Mouse (Mus musculus) adrenal gland, postnatal 10 days (tissue): ENCODE results near the gene Slc48a1. TPM values are rescaled to one million over a fixed set of nuclear protein-coding genes. Genes with fewer than 3 reads are reported as not detected.

Experiments used
- DNase-seq: peaks from one replicate; pipeline ENCODE4 v3.0.0; 2021; ENCODE audit warnings: mixed read lengths
- long read RNA-seq, 2 experiments: library from polyadenylated mRNA; stranded (forward); transcript quantifications; one replicate each; pipeline ENCODE4 v2.0.0; 2021
- total RNA-seq, 2 experiments: library from RNA; stranded (reverse); gene quantifications; 2 replicates each; pipeline ENCODE4 v1.2.3; 2021

Slc48a1 gene
- 10 to 100 TPM; 66.1 to 78.6 TPM for total RNA-seq
- long read RNA-seq, experiment 1, transcript Slc48a1-201 (3 exons, 2,536 nt) = major isoform, 200 of 231 reads
- long read RNA-seq, experiment 1, partial matches to known transcripts = 1 of 231 reads
- long read RNA-seq, experiment 1, other reads (novel, unspliced or antisense) = 30 of 231 reads
- long read RNA-seq, experiment 2, transcript Slc48a1-201 (3 exons, 2,536 nt) = major isoform, 106 of 128 reads
- long read RNA-seq, experiment 2, partial matches to known transcripts = 3 of 128 reads
- long read RNA-seq, experiment 2, other reads (novel, unspliced or antisense) = 19 of 128 reads

DNA sequence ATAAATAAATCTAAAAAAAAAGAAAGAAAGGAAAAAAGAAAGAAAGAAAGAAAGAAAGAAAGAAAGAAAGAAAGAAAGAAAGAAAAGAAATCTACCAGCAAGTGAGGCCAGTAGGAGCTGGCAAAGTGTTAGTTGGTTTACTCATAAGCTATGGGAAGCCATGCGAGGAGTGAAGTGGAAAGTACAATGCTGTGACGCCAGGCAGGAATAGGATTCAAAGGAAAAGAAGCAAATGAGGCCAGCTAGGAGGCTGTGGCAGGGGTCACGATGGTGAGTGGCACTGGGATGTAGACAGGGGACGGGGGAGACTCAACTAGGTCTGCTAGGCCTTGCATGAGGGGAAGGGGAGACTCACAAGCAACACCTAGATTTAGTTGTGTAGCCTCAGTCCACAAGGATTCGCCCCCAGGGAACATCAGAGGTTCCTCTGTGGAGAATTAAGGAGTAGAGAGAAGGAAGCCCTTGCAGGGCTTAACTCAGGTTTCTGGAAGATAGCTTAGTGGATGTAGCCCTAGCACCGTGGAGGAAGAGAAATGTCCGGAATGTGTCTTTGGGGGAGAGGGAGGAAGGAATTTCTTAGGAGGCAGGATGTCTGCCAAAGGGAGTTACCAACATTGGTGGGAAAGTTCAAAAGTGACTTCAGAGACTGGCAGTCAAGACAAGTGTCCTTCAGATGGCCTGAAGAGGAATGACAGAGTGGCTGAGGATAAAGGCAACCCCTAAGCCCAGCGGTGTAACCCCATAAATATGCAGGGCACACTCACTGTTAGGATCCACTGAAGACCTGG lies at the start of gene Slc48a1:
Gene Slc48a1 (plus strand): TSS at position 210 of the 788 bp plus-strand sequence.
- DNase-seq = no peak

GRCm38 (mm10) chr15:97728804-97729203 lies 49.5 kb upstream of the Slc48a1 start:
- DNase-seq = peak; percentile 78

DNA sequence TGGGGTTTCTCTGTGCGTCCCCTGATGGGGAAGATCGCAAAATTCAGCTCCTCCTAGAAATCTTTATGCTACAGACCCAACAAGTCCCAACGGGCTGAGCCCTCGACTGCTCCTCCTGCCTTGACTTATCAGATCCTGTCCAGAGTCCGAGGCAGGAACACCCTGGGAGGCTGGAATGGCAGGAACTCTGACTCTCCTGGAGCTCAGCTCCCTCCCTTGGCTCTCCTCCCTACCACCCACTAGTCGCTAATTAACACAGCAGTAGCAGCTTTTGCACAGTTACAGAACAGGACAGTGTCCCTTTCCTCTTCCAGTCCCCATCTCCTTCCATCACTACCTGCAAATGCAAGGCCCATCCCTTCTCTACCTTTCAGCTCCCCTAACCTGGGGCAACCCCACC lies 48.0 kb upstream of the Slc48a1 start:
- no peak for DNase-seq

DNA sequence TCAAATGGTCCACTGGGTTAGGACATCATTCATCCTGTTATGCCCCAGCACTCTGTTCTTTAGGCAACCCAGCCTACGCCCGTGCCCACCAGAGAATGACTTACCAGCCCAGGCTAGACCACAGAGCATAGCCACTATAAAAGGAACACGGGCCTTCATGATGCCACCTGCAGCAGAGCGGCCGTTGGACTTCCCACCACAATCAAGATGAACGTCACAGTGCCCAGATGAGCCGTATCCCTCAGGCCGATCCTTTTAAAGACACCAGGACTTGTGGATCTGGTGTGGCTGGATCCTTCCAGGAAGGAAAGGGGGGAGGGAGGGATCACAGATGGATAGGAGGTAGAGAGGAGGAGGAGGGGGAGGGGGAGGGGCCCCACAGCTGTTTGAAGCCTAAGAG lies 47.2 kb upstream of the Slc48a1 start, which contains the start of gene Endou:
Gene Endou (minus strand): TSS at position 229 of the 400 bp plus-strand sequence.
- no peak for DNase-seq

GRCm38 (mm10) chr15:97731988-97732387 lies 46.3 kb upstream of the Slc48a1 start:
- DNase-seq = no peak

DNA sequence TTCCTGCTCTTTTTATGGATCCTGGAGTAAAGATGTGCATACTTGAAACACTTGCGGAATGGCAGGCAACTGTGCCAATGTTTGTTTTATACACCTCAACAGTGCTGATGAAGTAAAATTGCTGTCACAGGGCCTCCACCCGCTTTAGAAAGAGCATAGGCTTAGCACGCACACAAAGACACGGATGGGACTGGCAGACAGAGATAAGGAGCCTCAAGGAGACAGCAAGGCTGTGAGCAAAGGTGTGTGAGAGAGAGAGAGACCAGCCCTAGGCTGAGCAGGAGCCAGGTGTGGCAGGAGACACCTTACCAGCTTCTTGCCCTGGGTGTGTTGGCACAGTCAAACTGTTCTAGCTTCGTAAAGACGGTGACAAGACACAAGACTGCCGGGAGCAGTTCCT lies 39.4 kb upstream of the Slc48a1 start:
- DNase-seq = no peak

DNA sequence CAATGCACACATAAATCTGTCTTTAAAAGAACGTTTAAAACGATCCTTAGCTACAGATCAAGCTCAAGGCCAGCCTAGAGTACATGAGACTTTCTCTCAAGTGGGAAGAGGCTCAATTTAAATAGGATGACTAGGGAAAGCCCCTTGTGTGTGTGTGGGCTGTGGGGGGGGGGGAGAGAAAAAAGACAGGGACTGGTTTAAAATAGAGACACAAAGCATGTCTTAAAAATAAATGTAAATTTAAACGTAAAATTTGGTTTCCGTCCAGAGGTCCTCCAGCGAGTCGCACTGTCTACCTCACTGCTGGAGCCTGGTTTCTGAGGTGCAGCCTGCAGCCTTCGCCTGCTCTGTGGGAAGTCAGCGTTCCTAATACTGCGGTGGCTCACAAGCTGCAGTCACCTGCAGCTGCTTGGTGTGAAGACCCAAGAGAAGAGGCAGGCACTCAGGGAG lies 38.0 kb upstream of the Slc48a1 start:
- no peak for DNase-seq

DNA sequence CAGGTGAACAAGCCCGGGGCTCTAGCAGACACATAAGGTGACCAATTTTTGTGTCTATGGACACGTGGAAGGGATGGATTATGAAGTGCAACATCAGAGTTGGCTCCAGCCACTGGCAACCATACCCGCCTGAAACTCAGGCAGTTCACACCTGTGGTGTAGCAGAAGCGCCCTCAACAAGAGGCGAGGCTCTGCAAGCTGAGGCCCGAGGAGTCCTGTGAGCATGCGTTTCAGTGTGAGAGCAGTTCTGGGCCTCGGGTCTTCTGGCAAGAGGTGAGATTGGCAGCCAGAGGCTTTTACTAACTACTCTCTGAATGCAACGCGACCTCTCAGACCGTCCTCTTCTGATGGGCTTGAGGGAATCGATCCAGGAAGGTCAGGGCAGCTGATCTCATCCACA lies 36.7 kb upstream of the Slc48a1 start:
- DNase-seq = no peak

DNA sequence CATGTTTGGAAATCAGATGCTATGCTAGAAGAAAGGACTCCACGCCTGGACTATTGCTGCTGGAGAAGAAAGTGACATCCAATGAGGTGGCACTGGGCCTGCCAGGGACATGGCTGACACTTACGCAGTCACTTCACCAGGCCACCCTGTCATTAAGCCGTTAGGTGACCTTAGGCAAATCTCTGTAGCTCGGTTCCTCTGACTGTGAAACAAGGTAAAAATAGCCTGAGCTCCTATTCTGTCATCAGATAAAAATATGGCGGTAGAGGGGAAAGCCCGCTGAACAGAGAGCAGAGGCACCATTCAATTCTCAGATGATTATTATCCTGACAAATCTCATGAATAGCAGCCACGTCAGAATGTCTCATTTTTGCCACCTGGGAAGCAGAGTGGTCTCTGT lies 36.2 kb upstream of the Slc48a1 start:
- no peak for DNase-seq

- DNase-seq = no peak
These were observed 35.7 kb upstream of the Slc48a1 start for GRCm38 (mm10) chr15:97742600-97742999.

DNA sequence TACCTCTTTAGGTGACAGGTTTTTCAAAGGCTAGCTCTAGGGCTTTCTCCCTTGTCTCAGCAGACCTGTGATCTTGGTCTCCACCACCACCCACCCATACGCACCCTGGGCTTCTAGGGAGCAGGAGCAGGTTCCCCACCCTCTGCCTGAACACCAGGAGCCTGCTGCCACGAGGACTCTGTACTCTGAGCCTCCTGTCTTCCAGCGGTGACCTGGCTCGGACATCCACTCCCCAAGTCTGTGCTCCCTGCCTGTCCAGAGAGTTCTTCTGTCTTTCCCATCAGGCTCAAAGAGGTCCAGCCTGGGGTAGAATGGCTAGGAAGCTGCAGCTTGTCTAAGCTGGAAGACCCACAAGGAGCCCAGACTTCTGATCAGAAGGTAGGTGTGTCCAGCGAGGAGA lies 35.1 kb upstream of the Slc48a1 start:
- no peak for DNase-seq

GRCm38 (mm10) chr15:97743961-97744525 lies 34.3 kb upstream of the Slc48a1 start:
- no peak for DNase-seq

GRCm38 (mm10) chr15:97744930-97745329 lies 33.4 kb upstream of the Slc48a1 start:
- DNase-seq = peak; percentile 42

DNA sequence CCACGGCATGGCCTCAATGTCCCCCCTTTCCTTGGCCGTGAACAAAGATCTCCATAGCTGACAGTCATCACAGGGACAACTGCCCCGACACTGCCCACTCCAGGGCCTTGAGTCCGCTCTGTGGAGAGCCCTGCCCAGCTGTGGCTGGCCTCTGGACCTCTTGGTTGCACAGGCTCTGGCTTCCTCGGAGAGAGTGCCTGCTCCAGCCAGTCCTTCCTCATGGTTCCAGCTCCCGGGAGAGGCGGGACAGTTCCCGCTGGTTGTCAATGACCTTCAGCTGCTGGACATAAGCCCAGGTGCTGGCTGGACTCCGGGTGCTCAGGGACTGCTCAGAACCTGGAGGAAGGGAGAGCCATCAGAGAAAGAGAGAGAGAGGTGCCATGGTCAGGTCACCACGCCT lies 33.0 kb upstream of the Slc48a1 start:
- DNase-seq = peak; percentile 90

- no peak for DNase-seq
These were observed 32.0 kb upstream of the Slc48a1 start for GRCm38 (mm10) chr15:97746278-97746677.

DNA sequence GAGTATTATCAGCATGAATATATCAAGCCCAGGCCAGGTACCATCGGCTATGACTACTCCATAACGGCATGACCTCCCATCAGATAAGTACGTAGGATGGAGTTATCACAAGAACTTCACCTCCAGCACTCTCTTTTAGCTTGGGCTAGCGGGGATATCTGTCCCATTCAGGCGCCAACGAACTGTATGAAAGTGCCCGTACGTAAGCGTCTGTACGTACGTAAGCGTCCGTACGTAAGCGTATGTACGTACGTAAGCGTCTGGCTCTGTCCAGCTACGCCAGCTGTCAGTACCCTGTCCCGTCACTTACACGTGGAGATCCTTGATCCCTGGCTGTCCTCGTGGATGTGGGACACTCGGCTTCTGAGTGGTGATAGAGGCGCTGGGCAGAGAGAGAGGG lies 31.6 kb upstream of the Slc48a1 start:
- DNase-seq = no peak

DNA sequence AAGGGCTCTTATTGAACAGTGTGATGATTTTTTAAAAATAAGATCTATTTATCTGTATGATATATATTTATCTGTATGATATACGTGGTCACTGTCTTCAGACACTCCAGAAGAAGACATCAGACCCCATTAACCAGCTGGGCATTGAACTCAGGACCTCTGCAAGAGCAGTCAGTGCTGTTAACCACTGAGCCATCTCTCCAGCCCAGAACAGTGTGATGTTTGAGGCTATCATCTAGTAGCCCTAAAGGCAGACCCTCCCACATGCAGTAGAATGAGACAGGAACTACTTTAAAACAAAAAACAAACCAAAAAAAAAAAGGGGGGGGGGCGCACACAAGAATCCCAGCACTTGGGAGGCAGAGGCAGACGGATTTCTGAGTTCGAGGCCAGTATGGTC lies 30.8 kb upstream of the Slc48a1 start:
- no peak for DNase-seq

- no peak for DNase-seq
These were observed 30.0 kb upstream of the Slc48a1 start for GRCm38 (mm10) chr15:97748309-97748708.

DNA sequence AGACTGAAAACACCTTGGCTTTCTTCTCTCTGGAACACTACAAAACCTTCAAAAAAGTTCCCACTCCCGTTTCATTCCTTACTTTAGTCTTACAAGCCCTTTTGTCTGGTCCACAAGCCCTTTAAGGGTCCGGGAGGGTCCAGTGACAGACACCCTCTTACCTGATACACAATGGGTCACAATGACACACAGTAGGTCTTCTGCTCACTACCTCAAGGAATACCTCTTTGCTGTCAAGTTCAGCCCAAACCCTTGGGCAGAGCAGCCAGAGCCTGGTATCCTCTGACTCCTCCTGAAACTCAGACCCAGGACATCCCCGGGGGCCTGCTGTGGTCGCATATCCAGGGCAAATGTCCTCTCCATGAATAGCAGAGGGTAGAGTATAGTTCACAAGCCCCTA lies 29.4 kb upstream of the Slc48a1 start:
- DNase-seq = no peak

DNA sequence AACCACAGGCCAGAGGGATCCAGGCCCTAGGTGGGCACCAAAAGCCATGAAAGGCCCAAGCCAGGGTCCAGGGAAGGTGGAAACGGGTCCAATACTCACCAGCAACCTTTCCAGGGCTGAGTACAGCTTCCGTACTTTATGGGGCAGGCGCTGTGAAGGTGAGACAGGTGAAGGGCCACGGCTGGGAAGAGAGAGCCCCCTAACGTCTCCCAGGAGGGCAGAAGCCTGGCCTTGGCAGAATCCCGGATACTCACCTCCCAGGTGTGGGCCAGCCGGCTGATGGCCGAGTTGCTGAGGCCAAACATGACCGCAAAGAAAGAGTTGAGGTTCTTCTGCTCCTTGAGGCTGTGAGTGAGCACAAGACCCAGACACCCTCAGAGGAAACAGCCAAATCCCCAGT lies 28.9 kb upstream of the Slc48a1 start:
- DNase-seq = no peak

- no peak for DNase-seq
These were observed 28.5 kb upstream of the Slc48a1 start for GRCm38 (mm10) chr15:97749841-97750240.

DNA sequence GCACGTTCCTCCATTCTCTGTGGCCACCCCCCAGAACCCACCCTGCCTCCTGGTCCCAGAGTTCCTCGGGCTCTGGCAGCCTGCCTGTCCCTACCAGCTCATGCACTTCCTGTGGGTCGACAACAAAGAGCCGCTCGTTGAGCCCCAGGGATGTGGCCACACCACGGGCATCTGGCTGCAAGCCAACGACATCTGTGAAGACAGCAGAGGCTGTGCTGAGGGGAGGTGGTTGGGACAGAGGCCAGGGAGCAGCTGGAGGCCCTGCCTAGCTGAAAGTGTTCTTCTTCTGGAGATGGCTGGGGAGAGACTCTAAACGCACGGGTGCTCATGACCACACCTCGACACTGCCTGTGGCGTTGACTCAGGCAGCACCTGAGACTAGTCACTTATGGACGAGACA lies 27.6 kb upstream of the Slc48a1 start:
- DNase-seq = peak; percentile 85

GRCm38 (mm10) chr15:97751676-97752075 lies 26.6 kb upstream of the Slc48a1 start:
- no peak for DNase-seq
